Mouse (Mus musculus) stomach, postnatal 0 days (tissue): ENCODE results near the gene Nfyb.

Experiments
- CTCF ChIP-seq: IDR thresholded peaks from 2 replicates; pipeline ENCODE4 v1.5.1; 2016; ENCODE audit warnings: antibody characterized with exemption, low read depth, mild to moderate bottlenecking, moderate library complexity
- EP300 ChIP-seq: optimal IDR thresholded peaks from 2 replicates; pipeline ENCODE3; 2016; ENCODE audit warnings: antibody characterized with exemption

GRCm38 (mm10) chr10:82782472-82782871 lies 18.5 kb upstream of the Nfyb start:
- peak; percentile 52 for TF ChIP-seq CTCF
- no peak for TF ChIP-seq EP300
